Mouse (Mus musculus) brain, embryonic 14.5 days (tissue): Measurements from ENCODE around the gene Il11.

ENCODE experiments used
- CTCF ChIP-seq: fragments of 200-500 bp; IDR thresholded peaks from 2 replicates; pipeline ENCODE4 v1.5.1; 2012; ENCODE audit warnings: inconsistent platforms, mild to moderate bottlenecking, moderate library complexity, borderline replicate concordance; ENCODE audit not compliant: insufficient read depth, insufficient read length; ENCODE audit errors: extremely low read depth
- POLR2A ChIP-seq: fragments of 200-500 bp; IDR thresholded peaks from 2 replicates; pipeline ENCODE4 v1.6.1; 2012; ENCODE audit warnings: mild to moderate bottlenecking, inconsistent platforms, borderline replicate concordance; ENCODE audit not compliant: poor library complexity, insufficient read depth, insufficient read length, severe bottlenecking; ENCODE audit errors: extremely low read depth

GRCm38 (mm10) chr7:4747156-4747899 lies 35.3 kb downstream of the Il11 start:
- TF ChIP-seq CTCF = no peak
- TF ChIP-seq POLR2A = no peak
